Mouse (Mus musculus): ENCODE measurements around the gene Gm20517.

DNA sequence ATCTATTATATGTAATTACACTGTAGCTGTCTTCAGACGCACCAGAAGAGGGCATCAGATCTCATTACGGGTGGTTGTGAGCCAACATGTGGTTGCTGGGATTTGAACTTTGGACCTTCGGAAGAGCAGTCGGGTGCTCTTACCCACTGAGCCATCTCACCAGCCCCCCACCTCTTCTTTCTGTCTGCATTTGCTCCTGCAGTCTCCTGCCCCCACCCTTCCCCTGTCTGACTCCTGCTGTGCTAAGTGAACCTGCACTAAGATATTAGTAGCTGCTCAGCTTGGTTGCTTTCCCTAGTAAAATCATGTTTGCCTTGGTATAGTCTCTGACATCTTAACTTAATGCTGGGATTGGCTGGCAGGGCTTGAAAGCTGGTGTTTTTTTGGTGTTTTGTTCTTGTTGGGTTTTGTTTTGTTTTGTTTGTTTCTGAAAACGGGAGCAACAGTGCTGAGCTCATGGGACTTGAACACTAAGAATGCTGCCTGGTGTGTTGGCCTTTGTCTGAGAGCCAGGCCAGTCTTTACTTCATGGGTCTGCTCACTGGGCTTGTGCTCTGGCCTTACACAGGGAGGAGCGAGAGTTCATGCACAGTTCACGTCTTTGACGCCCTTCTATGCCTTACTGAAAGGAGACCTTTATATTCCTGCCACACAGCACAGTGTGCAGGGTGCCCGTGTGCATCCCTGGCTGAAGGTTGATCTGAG, 51.8 kb downstream of the Gm20517 start:
- TF ChIP-seq CTCF (IDR thresholded peaks at IDR 0.05; ENCODE audit: low read depth, low read length) (no peak), POLR2A (IDR thresholded peaks at IDR 0.05; ENCODE audit: insufficient read depth, low read length) (no peak), EP300 (IDR thresholded peaks at IDR 0.05; ENCODE audit: insufficient read depth, low read depth, low read length) (no peak)
